Mouse (Mus musculus) cortical plate, adult 2 months (tissue): ENCODE measurements around the gene Pkmyt1.

Experiments
- CTCF ChIP-seq: fragments of 200-500 bp; IDR thresholded peaks from 2 replicates; pipeline ENCODE4 v1.5.1; 2011; ENCODE audit warnings: mild to moderate bottlenecking, control low read depth, low read length; ENCODE audit not compliant: insufficient read depth; ENCODE audit errors: extremely low read depth
- POLR2A ChIP-seq: fragments of 200-500 bp; IDR thresholded peaks from 2 replicates; pipeline ENCODE4 v1.6.1; 2011; ENCODE audit warnings: mild to moderate bottlenecking, low read length, control low read depth; ENCODE audit not compliant: insufficient read depth; ENCODE audit errors: extremely low read depth

DNA sequence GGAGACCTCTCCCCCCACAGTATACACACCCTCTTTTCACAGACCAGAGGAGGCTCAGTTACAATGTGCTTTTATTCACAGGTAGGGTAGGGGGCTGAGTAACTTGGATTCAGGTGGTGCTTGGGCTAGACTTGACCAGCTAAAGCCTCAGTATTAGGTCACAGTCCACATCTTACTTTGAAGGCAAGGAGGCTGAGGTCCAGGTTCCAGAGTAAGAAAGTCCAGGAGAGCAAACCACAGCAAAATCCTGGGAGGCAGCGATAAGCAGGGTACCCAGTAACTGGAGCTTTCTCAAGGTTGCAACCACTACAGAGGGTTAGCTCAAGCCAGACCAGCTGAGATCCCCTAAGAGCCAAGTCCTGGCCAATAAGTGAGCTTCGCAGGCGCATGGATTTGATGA lies 43.6 kb upstream of the Pkmyt1 start:
- TF ChIP-seq CTCF (no peak), POLR2A (no peak)
